9 mouse cellular contexts compared by ENCODE assay signal in genomic region chr8:107104547-107104946, GRCm38 (mm10). TPM values are rescaled to one million over a fixed set of nuclear protein-coding genes. Genes with fewer than 3 reads are reported as not detected.
DNase-seq lines count a peak whose midpoint lies in the region; TF ChIP-seq lines count a peak whose summit lies in the region.
"Had no signal": no experiment of that assay in that cellular context is flagged by ENCODE, and none has a peak within 500 bp of the region (broad histone marks: within the 10 kb centered on the region; RNA-seq: fewer than 3 reads in every experiment).

No protein-coding gene starts in this region.

- H3K27me3 ChIP-seq in liver, adult 2 months (ENCODE audit: control insufficient read depth, insufficient read depth, low read length): no peaks in the 10 kb centered on the region

- 9% methylated on average over 4 of the region's 4 CpGs for WGBS in liver, adult 2 months

- no peak overlapping the region for H3K27ac ChIP-seq in liver, adult 2 months (replicated peaks; ENCODE audit: insufficient read depth, low read depth, low read length)

- H3K36me3 ChIP-seq in liver, adult 2 months (ENCODE audit: control insufficient read depth, insufficient read depth, low read length): no peaks in the 10 kb centered on the region

- TF ChIP-seq CTCF in liver, adult 2 months (IDR thresholded peaks at IDR 0.05; ENCODE audit: low read depth, low read length): peak; percentile 88

- no peaks in the 10 kb centered on the region for H3K4me1 ChIP-seq in liver, adult 2 months (ENCODE audit: control insufficient read depth, insufficient read depth, low read length)

- H3K79me2 ChIP-seq in liver, adult 2 months (ENCODE audit: control insufficient read depth, insufficient read depth, low read length): no peaks in the 10 kb centered on the region

- no peak overlapping the region for H3K4me3 ChIP-seq in liver, adult 2 months (ENCODE audit: insufficient read depth, low read depth, low read length)
- H3K4me3 ChIP-seq: megakaryocyte, embryonic 14.5 days had no signal

- TF ChIP-seq POLR2A in liver, adult 2 months (IDR thresholded peaks at IDR 0.05; ENCODE audit: extremely low read depth, insufficient read depth, low read length): no peak

- H3K9ac ChIP-seq in liver, adult 2 months (ENCODE audit: low read depth, low read length): no peak overlapping the region

- DNase-seq in left cerebral cortex, adult 18-20 months (ENCODE audit: low spot score in 2 of 2): peak; percentile 82 to 91
- no peak for DNase-seq in left cerebral cortex, adult 11 months (ENCODE audit: low spot score)
- peak; percentile 60 for DNase-seq in adrenal gland, adult 8-10 months
- DNase-seq in embryo, embryonic 9.5 days (ENCODE audit: extremely low spot score): peak; percentile 83
- DNase-seq in heart, postnatal 4 days: peak; percentile 90
- peak; percentile 50 for DNase-seq in liver, adult 2 months (ENCODE audit: extremely low read depth, low read depth, low spot score)
- peak; percentile 82 for DNase-seq in ovary, postnatal 14 days (ENCODE audit: low spot score)
- DNase-seq in thymus, postnatal 10 days (ENCODE audit: low spot score in 2 of 2): peak; percentile 38 to 83

RNA-seq across cellular contexts. Expression of gene Terf2, which starts 8.2 kb away (rescaled TPM):
- total RNA-seq in left cerebral cortex, adult 18-20 months (2021): 10 to 100 TPM; 37.2 to 39.0 TPM
- total RNA-seq in adrenal gland, adult 8-10 months (2022): 10 to 100 TPM; 20.6 to 38.9 (median 30.3) TPM
- 10 to 100 TPM; 20.2 to 25.1 TPM for total RNA-seq in heart, postnatal 4 days (2021)
- total RNA-seq in liver, adult 2 months (2014; rRNA removed): 3.6 and 4.0 TPM in 2 replicates
- polyA plus RNA-seq in liver, adult 2 months (2012; rRNA removed): 2.9 and 3.3 TPM in 2 replicates

RNA-seq across cellular contexts. Expression of gene Tmed6, which starts 39.1 kb away (rescaled TPM):
- not detected for total RNA-seq in left cerebral cortex, adult 18-20 months (2021)
- total RNA-seq in adrenal gland, adult 8-10 months (2022): not detected
- total RNA-seq in heart, postnatal 4 days (2021): not detected
- 2.0 TPM in 1 of 2 replicates, not detected in the other for total RNA-seq in liver, adult 2 months (2014; rRNA removed)
- polyA plus RNA-seq in liver, adult 2 months (2012; rRNA removed): not detected in 2 replicates

RNA-seq across cellular contexts. Expression of gene Cyb5b, which starts 45.9 kb away (rescaled TPM):
- total RNA-seq in left cerebral cortex, adult 18-20 months (2021): 10 to 100 TPM; 95.1 to 98.8 TPM
- total RNA-seq in adrenal gland, adult 8-10 months (2022): 100 to 1,000 TPM; 398 to 743 (median 524) TPM
- 10 to 100 TPM; 55.6 to 59.6 TPM for total RNA-seq in heart, postnatal 4 days (2021)
- 253 and 256 TPM in 2 replicates for total RNA-seq in liver, adult 2 months (2014; rRNA removed)
- polyA plus RNA-seq in liver, adult 2 months (2012; rRNA removed): 223 and 265 TPM in 2 replicates

RNA-seq across cellular contexts. Expression of gene Nip7, which starts 47.9 kb away (rescaled TPM):
- 10 to 100 TPM; 43.2 to 44.9 TPM for total RNA-seq in left cerebral cortex, adult 18-20 months (2021)
- 10 to 100 TPM; 46.5 to 53.0 (median 48.8) TPM for total RNA-seq in adrenal gland, adult 8-10 months (2022)
- 10 to 100 TPM; 37.4 to 41.1 TPM for total RNA-seq in heart, postnatal 4 days (2021)
- 16.0 and 21.8 TPM in 2 replicates for total RNA-seq in liver, adult 2 months (2014; rRNA removed)
- 17.8 and 26.2 TPM in 2 replicates for polyA plus RNA-seq in liver, adult 2 months (2012; rRNA removed)

RNA-seq across cellular contexts. Expression of gene Cog8, which starts 48.1 kb away (rescaled TPM):
- 10 to 100 TPM; 25.6 to 27.8 TPM for total RNA-seq in left cerebral cortex, adult 18-20 months (2021)
- total RNA-seq in adrenal gland, adult 8-10 months (2022): 10 to 100 TPM; 41.1 to 46.6 (median 44.1) TPM
- 10 to 100 TPM; 16.9 to 18.3 TPM for total RNA-seq in heart, postnatal 4 days (2021)
- 11.6 and 13.3 TPM in 2 replicates for total RNA-seq in liver, adult 2 months (2014; rRNA removed)
- polyA plus RNA-seq in liver, adult 2 months (2012; rRNA removed): 17.5 and 27.0 TPM in 2 replicates
